Mouse (Mus musculus): ENCODE measurements around the gene Zfp503.

Zfp503 gene

DNA sequence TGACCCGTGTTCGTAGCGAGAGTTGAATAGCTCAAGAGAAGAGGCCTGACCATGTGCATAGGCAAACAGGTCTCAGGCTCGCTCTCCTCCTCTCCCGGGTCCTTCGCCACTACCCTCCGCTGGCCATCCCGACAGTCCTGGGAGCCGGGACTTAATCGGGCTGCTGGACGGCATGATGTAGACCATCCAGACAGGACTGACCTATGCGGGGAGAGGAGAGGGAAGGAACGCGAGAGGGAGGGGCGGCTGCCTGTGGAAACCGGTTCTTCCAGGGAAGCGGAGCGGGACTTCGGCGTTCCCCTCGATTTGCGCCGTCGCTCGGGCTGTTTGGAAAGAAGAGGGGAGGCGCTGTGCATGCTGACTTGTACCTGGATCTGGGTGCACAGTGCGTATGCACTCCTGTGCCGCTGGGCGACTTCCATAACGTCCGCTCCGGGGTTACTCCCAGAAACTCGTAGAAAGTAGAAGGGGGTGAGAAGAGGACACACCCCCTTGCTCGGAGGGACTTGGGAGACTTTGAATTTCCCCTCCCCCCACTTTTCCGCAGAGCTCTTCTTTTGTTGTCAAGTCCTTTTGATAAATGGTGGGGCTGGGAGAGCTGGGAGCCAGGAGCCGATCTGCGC lies at the start of gene Zfp503:
Zfp503 (minus strand) TSS at position 311 of the 623 bp plus-strand sequence.
- peak in 1 of 2 experiments; percentile 14 for DNase-seq (ENCODE audit: low spot score in 2 of 2)

DNA sequence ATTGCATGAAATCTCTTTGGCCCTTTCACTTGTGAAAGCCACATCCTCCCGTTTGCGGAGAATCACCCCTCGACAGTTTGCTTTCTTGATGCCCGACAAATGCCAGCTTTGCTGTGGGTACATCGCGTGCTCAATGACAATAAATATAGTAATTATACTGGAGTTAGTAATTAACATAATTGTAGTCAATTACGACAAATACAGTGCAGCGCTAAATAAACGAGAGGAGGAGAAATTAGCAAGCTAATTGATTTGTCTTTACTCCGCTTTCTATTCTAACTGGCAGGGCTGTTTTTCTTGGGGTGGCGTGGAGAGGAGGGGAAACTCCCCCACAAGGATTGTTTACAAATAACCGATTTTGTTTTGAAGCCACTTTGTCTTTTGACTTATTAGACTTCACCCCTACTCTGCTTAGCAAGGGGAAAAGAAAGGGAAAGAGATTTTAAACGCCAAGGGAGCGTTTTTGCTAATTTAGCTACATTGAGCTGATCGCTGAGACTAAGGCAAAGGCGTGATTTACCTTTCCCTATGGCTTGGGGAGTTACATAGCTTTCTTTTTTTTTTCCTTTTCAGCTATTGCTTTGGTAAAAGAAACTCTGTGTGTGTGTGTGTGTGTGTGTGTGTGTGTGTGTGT lies 48.2 kb upstream of the Zfp503 start:
- DNase-seq (ENCODE audit: low spot score in 2 of 2), result no peak

DNA sequence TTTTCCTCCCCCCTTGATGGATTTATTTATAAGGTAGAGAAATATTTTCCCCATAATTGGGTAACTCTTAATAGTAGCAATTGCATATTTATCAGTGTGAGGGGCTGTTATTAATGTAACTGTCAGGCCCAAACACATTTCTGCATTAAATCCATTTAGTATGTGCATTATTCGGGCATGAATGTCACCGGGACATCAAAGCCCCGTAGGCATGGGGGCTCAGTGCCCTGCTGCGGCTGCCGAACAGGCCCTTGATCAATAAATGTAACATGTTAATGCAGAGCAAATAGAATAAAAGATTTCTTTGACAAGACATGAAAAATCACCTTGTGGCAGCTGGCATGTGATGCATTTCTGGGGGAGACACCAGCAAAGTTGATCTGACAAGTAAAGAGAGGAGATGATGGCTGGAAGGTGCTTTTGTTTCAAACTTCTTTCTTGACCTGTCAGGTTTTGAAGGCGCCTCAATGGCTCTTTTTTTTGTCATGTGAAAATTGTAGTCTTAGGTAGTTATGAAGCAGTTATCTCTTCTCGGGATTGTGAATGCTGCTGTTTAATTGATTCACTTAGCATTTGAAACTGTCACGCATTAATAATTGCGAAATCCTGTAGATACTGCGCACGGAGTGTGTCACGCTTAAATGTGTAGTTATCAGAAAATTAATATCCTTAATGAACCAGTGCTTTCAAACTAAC lies 47.5 kb upstream of the Zfp503 start:
- DNase-seq (ENCODE audit: low spot score in 2 of 2), result no peak

DNA sequence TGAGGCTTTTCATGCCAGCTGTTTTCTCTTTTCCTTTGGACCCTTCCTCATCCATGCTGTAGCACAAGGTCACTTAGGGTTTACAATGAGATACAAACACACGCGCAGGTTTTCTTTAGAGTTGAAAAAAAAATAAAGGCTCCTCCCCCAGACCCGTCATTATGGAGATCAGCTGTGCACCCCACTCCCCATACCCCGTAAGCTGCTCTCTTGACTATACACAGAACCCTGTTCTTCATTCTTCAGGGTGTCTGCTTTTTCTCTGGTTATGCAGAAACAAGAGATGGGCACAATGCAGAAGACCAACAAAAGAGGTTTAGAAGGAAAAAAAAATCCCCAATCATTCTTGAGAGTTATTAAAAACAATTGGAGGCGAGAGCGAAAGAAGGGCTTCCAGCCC lies 46.9 kb upstream of the Zfp503 start:
- no peak for DNase-seq (ENCODE audit: low spot score in 2 of 2)

DNA sequence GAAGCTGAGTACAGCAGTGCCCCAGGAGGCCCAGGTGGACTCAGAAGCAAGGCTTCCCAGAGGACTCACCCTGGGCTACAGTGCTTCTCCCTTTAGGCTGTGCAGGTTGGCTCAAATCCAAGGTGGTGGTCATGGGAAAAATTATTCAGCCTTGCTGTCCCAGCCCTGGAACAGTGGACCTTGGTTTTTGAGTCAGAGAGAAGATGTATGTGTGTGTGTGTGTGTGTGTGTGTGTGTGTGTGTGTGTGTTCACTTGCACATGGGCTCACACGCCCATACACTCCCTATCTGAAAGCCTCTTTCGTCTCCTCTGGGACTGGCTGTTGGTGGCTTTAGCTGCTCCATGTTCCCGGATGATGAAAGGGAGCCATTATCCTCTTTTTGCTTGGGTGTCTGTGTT lies 46.5 kb upstream of the Zfp503 start:
- no peak for DNase-seq (ENCODE audit: low spot score in 2 of 2)

DNA sequence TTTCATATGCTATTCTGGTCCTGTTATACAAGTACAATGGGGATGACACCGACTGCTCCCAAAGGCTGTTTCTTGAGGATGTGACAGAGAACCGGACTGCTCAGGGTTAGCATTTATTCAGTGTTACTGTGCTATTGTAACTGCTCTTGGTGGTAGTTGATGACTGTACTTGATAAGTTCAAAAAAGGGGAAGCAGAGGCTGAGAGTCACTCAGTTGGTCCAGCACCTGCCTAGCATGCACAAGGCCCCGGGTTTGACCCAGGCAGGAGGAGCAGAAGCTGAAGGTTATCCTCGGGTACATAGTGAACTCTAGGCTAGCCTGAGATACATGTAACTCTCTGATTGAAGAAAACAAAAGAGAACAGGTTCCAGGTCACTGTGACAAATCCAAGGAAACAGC lies 34.1 kb upstream of the Zfp503 start:
- DNase-seq (ENCODE audit: low spot score in 2 of 2), result no peak

DNA sequence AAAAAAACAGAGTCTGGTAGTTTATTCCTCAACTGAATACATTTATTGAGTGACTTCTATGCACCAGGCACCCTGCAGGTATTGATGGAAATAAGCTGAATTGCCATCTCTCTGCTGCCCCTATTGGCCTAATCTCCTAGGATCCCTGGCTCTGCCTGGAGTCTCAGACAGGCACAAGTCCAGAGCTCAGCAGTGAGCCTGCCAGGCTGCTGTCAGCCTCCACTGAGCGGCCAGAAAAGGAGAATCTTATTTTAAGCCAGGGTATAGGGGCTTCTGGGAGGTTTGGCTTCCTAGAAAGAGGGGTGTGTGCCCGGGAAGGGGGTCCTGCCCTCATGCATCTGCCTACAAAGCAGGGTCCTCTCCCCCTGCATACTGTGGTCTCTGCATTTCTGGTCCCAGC lies 31.5 kb upstream of the Zfp503 start:
- peak in 1 of 2 experiments; percentile 14 for DNase-seq (ENCODE audit: low spot score in 2 of 2)

DNA sequence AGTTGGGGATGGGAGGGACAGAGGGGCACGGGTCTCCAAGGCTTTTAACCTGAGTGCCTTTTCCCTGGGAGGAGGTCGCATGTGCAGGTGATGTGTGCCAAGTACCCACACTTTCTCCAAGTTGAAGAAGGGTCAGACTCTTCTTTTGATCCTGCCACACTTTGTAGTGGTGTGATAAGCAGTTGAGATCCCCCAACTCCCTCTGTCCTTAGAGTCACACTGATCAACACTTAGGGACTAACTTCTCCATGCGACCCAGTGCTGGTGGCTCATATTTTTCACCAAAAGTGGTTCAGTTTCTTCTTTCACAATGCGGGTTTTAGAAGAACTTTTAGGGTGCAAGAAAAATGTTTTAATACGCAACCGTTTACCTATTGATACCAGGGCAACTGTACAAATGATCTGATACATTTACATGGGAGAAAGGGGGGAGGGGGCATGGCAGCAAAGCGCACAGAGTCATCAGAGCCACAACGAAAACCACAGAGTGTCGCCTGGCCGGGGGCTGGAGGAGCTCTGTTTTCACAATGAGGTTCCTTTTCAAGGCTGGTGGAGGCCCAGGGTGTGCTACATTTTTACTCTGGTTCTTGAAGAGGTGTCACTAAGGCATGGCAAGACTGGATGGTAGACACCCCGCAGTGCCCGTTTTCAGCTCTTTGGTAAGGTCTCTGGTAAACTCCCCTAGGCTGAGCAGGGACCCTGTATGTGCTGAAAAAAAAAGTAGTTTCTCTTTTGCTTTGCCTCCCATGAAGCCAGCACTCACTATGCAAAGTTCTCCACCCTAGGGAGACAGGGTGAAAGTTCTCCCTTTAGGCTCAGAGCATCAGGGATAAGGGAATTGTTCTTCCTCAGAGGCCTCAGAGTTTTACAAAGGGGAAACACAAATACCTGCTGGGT lies 30.8 kb upstream of the Zfp503 start:
- no peak for DNase-seq (ENCODE audit: low spot score in 2 of 2)

DNA sequence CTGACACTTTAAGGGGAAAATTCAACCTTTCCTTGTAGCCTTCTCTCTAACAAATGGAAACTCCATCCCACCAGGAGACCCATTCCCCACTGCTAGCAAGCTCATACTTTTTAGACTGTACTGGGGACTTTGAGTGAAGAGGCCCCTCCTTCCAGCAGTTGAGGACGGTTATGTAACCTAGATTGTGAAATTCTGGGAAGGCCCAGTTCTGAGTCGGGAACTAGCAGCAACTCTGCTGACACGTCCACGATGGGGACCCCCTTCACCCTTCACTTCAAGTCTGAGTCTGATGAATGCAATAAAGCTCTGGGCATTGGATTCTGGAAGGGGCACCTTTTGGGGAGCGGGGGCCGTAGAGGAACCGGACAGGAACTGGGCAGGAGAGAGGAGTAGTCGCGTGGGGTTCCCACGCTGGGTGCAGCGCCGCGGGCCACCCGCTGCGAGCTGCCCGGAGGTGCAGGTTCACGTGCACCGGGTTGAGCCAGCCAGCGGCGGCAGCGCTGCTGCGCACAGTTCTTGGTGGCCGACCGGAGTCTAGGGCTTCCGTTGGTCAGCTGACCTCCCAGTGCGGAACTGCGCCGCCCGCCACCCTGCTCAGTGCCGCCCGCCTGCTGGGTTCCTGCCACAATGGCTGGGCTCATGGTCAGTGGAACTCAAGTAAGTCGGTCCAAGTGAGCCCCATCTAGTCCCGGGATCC lies 30.0 kb upstream of the Zfp503 start, which contains the start of gene Lrmda:
Lrmda (plus strand) TSS at position 461 of the 697 bp plus-strand sequence.
- peak in 1 of 2 experiments; percentile 49 for DNase-seq (ENCODE audit: low spot score in 2 of 2)

DNA sequence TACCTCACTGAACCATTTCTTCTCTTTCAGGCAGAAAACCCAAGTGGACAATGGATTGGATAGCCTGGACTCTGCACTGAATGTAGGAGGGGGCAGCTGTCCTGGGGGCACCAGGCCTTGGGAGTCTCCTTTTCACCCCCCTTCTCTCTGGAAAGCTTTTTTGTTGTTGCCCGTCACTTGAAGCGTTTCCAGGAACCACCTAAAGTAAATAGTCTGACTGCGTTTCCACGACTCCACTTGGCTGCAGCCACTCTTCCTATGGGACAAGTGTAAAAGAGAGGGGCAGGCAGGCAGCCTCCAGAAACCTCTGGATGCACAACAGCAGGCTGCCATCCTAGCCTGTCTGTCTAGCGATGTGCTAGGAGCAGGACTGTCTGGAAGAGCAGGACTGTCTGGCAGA lies 27.6 kb upstream of the Zfp503 start:
- no peak for DNase-seq (ENCODE audit: low spot score in 2 of 2)

DNA sequence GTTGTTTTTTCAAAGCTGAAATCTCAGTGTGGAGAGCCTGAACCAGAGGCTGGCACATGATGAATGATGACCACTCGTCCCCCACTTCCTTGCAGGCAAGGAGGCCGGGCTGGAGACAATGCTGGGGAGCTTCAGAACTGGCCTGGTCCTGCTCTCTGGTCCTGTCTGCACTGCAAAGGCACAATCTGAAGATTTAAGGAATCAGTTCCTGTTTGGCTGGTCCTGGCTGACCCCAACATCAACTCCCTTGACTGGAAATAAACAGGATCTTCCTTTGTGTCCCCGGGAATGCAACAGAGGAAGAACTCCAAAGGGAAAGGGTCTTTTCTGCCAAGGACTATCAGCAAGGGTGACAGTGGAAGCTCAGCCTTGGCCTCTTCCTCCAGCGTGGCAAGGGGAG lies 25.4 kb upstream of the Zfp503 start:
- DNase-seq (ENCODE audit: low spot score in 2 of 2), result no peak

DNA sequence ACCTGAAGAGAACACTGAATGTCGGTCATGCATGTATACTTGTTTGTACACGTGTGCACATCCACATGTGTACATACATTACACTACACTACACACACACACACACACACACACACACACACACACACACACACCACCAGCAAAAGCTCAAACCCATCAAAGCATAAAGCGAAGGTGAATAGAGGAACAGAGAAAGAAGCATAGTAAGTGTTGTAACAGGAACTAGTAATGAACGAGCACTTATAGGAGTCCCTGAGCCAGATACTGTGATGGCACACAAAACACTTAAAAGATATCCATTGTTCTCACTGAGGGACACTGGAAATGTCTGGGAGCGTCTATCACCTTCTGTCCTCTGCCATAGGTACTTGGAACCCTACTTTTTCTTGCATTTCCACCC lies 24.9 kb upstream of the Zfp503 start:
- DNase-seq (ENCODE audit: low spot score in 2 of 2), result no peak

DNA sequence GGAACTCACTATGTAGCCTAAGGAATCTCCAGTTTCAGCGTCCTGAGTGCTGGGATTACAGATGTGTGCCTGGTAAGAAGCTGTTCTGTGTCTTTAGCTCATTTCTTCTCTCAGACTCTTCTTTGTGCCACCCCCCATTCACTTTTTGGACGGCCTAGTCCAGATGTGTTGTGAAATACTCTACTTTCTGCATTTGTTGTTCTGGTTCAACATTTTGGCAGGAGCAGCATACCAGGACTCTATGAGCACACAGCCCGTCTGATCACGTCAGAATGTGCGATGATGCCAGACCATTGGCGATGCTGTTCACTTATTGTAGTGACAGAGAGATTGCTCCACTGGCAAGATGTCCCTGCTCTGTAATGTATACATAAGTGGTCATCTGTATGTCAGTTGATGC lies 17.6 kb upstream of the Zfp503 start:
- no peak for DNase-seq (ENCODE audit: low spot score in 2 of 2)

DNA sequence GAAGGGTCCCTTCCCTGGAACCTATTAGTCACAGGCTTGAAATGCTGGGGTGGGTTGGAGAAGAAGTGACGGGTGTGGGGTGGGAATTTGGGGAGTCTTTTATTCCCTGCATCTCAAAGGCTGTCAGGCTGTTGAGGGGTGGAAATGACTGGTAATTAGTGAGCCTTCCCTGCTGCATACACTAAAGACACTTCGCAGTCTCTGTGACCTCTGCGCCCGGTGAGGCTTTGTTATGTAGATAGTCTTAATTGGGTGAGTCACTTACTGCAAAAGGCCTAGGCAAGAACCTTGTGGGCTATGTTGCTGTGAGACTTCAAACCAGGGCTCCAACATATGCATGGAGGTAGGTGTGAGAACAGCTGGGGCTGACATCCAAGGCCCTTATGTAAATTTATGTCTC lies 15.5 kb upstream of the Zfp503 start:
- no peak for DNase-seq (ENCODE audit: low spot score in 2 of 2)

DNA sequence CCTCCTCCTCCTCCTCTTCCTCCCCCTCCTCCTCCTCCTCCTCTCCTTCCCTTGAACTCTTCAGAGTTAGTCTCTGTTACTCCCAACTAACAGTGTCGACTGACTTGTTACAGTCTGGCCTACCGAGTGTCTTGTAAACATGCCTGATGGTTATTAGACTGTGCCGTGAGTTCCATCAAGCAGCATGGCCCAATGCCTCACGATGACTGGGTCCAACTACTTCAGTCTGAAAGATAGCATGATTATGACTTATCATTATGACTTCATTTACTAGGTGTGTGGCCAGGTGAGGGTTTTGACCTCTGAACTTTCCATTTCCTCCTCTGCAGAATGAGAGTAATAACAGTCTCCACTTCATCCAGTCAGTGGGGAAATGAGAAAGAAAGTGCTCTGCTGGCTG lies 14.2 kb upstream of the Zfp503 start:
- DNase-seq (ENCODE audit: low spot score in 2 of 2), result no peak

DNA sequence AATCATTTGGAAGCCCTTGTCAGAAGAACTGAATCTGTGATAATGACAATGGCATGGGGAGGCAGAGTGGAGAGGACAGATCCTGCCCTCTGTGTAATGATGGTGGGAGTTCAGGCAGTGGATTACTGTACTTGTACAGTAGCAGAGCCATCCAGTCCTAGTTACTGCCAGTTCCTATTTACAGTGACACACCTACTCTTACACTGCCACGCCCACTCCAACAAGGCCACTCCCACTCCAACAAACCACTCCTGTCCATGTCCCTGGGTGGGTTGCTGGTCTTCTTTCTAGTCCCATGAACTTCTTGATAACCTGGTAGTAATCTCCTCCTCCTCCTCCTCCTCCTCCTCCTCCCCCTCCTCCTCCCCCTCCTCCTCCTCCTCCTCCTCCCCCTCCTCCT lies 13.8 kb upstream of the Zfp503 start:
- DNase-seq (ENCODE audit: low spot score in 2 of 2), result no peak

DNA sequence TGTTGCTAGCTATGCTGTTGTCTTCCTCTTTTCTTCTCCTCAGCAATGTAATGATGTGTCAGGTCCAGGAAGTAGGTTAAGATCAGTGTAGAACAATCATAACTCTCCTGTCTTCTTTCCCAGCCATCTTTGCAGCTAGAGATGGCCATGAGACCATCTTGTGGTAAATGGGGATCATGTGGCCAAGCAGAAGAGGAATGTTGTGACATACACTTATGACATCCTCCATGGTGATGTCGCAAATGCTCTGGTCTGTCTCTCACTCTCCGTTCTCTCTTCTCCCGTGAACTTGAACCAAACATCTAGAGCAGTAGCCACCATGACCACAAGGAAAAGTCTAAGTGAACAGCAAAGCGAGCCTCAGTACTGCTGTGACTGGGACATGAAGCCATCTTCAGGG lies 10.2 kb upstream of the Zfp503 start:
- DNase-seq (ENCODE audit: low spot score in 2 of 2), result no peak

DNA sequence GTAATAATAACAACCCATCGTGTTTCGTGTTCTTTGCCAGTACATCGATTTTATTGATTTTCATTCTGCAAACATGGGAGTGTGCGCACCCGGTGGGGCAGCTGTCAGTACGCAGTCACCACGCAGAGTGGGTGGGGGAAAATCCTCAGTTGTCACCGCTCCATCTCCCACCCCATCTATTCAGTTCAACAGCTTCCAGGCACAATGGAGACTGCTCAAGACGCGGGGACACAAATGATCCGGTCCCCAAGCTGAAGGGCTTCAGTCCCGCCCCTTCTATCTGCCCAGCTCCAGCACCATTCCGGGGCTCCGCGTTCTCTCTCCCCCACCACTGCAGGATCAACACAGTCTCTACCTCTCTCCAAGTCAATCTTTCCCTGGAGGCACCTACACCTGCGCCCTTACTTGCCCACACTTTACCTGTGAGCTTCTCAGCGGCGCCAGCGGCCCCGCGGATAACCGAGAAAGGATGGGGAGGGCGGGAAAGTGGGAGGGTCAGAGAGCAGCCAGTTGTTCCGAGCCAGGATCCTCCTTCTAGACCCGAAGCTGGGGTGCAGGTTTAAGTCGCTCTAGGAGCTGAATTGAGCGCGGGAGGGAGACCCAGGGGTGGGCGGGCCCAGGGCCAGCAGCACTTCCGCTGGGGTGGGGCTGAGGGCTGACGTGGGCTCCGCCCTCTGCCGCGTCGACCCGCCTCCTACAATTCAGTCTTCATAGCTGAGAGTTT lies 5.8 kb upstream of the Zfp503 start:
- DNase-seq (ENCODE audit: low spot score in 2 of 2), result no peak

DNA sequence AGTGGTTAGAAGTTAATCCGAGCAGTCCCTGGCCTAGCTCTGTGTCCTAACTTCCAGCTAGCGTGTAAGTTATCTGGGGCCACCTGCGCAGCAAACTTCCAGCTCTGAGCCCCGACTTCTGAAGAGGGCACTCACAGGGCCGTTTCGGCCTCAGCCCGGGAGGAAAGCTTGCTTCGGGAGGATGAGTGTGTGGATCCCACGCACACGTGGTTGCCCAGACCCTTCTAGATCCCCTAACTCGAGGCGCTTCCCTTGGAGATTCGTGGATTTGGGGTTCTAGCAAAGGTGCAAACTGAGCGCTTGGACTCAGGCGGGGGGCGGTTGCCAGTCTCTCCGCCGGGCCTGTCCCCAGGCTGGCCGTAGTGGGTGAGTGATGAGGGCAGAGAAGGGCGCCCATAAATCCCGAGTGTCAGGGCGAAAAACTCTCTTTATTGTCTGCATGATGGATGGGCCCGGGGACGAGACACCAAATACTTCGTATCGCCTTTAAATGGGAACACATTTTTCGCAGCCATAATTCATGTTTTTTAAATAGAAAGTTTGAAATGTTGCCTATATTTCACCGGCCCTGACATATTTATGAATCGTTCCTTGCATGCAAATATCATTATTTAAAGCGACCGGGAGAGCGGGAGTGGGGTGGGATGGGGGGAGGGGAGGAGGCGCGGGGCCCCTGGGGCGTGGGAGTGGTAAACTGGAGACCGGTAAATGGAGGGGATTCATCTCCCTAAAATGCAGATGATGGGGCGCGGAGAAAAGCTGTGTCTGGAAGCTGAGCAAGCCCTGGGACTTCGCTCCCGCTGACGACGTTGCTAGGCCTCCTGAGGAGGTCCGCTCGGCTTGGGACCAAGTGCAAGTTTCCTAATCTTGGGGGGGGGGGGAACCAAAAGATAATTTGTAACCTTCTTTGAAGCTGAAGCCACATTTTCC lies 4.9 kb upstream of the Zfp503 start:
- no peak for DNase-seq (ENCODE audit: low spot score in 2 of 2)

All from left cerebral cortex, adult 9 months (tissue).